In the genomic region with DNA sequence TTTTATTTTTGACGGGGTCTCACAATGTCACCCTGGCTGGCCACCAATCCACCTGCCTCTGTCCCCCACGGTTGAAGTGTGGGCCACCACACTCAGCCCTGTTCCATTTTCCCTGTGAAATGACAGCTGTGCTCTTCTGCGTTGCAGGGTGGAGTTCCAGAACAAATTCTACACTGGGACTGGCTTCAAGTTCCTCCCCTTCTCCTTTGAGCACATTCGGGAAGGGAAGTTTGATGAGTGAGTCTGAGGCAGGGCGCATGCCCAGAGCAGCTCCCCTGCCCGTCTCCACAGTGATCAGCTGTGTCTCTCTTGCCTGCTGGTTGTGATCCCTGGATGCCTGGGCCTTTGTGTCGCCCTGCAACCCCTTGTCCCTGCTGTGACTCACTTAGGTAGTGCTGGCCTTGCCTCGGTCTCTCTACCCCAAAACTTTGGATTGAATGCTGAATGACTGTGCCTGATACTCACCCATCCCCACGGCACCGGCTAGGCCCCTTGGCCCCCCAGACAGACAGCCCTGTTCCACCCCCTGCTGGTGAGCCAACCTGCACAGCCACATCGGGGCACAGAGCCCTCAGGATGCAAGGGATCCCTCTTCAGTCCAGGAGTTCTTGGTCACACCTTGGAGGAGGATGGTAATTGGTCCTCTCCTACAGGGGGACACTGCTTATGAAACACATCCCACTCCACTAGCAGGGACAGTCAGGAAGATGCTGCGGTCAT, we compare ENCODE assay signal across 8 mouse cellular contexts. TPM values are rescaled to one million over a fixed set of nuclear protein-coding genes. Genes with fewer than 3 reads are reported as not detected.
DNase-seq lines count a peak whose midpoint lies in the region; ATAC-seq and TF ChIP-seq lines count a peak whose summit lies in the region.

No protein-coding gene starts in this region.

- TF ChIP-seq CTCF in forebrain, postnatal 0 days (IDR thresholded peaks at IDR 0.05; ENCODE audit: low read depth), result no peak

- H3K4me3 ChIP-seq in midbrain, embryonic 14.5 days (replicated peaks; ENCODE audit: low read depth, low read length), result no peak overlapping the region
- no peak overlapping the region for H3K4me3 ChIP-seq in midbrain, embryonic 15.5 days
- H3K4me3 ChIP-seq in embryonic facial prominence, embryonic 13.5 days, result no peak overlapping the region
- no peak overlapping the region for H3K4me3 ChIP-seq in liver, embryonic 16.5 days (ENCODE audit: low read depth, low read length)
- H3K4me3 ChIP-seq in forebrain, postnatal 0 days (ENCODE audit: low read depth, low read length), result no peak overlapping the region
- no peak overlapping the region for H3K4me3 ChIP-seq in forebrain, embryonic 15.5 days

- no peaks in the 10 kb centered on the region for H3K27me3 ChIP-seq in midbrain, embryonic 14.5 days (ENCODE audit: control insufficient read depth, insufficient read depth, low read length)
- no peaks in the 10 kb centered on the region for H3K27me3 ChIP-seq in midbrain, embryonic 15.5 days (replicated peaks)
- no peaks in the 10 kb centered on the region for H3K27me3 ChIP-seq in embryonic facial prominence, embryonic 13.5 days
- no peaks in the 10 kb centered on the region for H3K27me3 ChIP-seq in liver, embryonic 16.5 days (ENCODE audit: control insufficient read depth, insufficient read depth, low read depth, low read length)
- H3K27me3 ChIP-seq in forebrain, postnatal 0 days (ENCODE audit: insufficient read depth, low read length), result no peaks in the 10 kb centered on the region
- no peaks in the 10 kb centered on the region for H3K27me3 ChIP-seq in forebrain, embryonic 15.5 days

- no peak overlapping the region for H3K9ac ChIP-seq in midbrain, embryonic 14.5 days (replicated peaks; ENCODE audit: low read length)
- no peak overlapping the region for H3K9ac ChIP-seq in midbrain, embryonic 15.5 days
- H3K9ac ChIP-seq in embryonic facial prominence, embryonic 13.5 days, result no peak overlapping the region
- H3K9ac ChIP-seq in liver, embryonic 16.5 days (ENCODE audit: low read depth, low read length), result no peak overlapping the region; the same call in 1 of the 2 replicates
- no peak overlapping the region for H3K9ac ChIP-seq in forebrain, postnatal 0 days
- no peak overlapping the region for H3K9ac ChIP-seq in forebrain, embryonic 15.5 days (replicated peaks)

- 78% methylated on average over 12 of the region's 12 CpGs for WGBS in midbrain, embryonic 14.5 days
- 78% methylated on average over 12 of the region's 12 CpGs for WGBS in midbrain, embryonic 15.5 days
- WGBS in embryonic facial prominence, embryonic 13.5 days, result 77% methylated on average over 12 of the region's 12 CpGs
- WGBS in liver, embryonic 16.5 days (ENCODE audit: insufficient replicate concordance), result 66% methylated on average over 12 of the region's 12 CpGs
- 73% methylated on average over 12 of the region's 12 CpGs for whole genome bisulfite sequencing in forebrain, postnatal 0 days
- WGBS in forebrain, embryonic 15.5 days, result 75% methylated on average over 12 of the region's 12 CpGs

- ATAC-seq in midbrain, embryonic 14.5 days (ENCODE audit: low FRiP score, low TSS enrichment), result no peak
- no peak for ATAC-seq in midbrain, embryonic 15.5 days (replicated peaks)
- ATAC-seq in embryonic facial prominence, embryonic 13.5 days (ENCODE audit: insufficient number of reproducible peaks, insufficient read depth, low FRiP score, low TSS enrichment, low read depth), result no peak
- ATAC-seq in liver, embryonic 16.5 days (ENCODE audit: low read depth), result no peak
- no peak for ATAC-seq in forebrain, postnatal 0 days
- ATAC-seq in forebrain, embryonic 15.5 days (replicated peaks), result no peak

- intact Hi-C loops in heart, postnatal 14 days (cut with DNase I), result loop anchor here (5.0 kb wide), 1 partner anchor 350 kb away; the partner anchor contains the start of genes Hspb9 and Kat2a

- no peaks in the 10 kb centered on the region for H3K4me1 ChIP-seq in midbrain, embryonic 14.5 days (ENCODE audit: control insufficient read depth, insufficient read depth, low read length)
- peaks cover 7% of the 10 kb centered on the region for H3K4me1 ChIP-seq in midbrain, embryonic 15.5 days
- H3K4me1 ChIP-seq in embryonic facial prominence, embryonic 13.5 days, result peaks cover 55% of the 10 kb centered on the region
- H3K4me1 ChIP-seq in liver, embryonic 16.5 days (ENCODE audit: control insufficient read depth, low read depth, low read length), result peaks cover 60% of the 10 kb centered on the region
- H3K4me1 ChIP-seq in forebrain, postnatal 0 days (ENCODE audit: insufficient read depth), result peaks cover 4% of the 10 kb centered on the region; the same call in 1 of the 2 replicates
- peaks cover 18% of the 10 kb centered on the region for H3K4me1 ChIP-seq in forebrain, embryonic 15.5 days

- H3K27ac ChIP-seq in midbrain, embryonic 14.5 days (replicated peaks; ENCODE audit: low read depth, low read length), result 0 out of 2 replicates have a peak overlapping the region, but pooled peaks have one; percentile 26
- no peak overlapping the region for H3K27ac ChIP-seq in midbrain, embryonic 15.5 days
- peak overlapping the region; percentile 48 for H3K27ac ChIP-seq in embryonic facial prominence, embryonic 13.5 days
- peak overlapping the region; percentile 100 for H3K27ac ChIP-seq in liver, embryonic 16.5 days (ENCODE audit: low read length)
- H3K27ac ChIP-seq in forebrain, postnatal 0 days (ENCODE audit: low read depth, low read length), result no peak overlapping the region
- no peak overlapping the region for H3K27ac ChIP-seq in forebrain, embryonic 15.5 days (replicated peaks)

- peaks cover 57% of the 10 kb centered on the region for H3K36me3 ChIP-seq in midbrain, embryonic 14.5 days (ENCODE audit: control insufficient read depth, insufficient read depth, low read length)
- H3K36me3 ChIP-seq in midbrain, embryonic 15.5 days (replicated peaks), result peaks cover 39% of the 10 kb centered on the region
- H3K36me3 ChIP-seq in embryonic facial prominence, embryonic 13.5 days, result peaks cover 17% of the 10 kb centered on the region
- H3K36me3 ChIP-seq in liver, embryonic 16.5 days (ENCODE audit: control insufficient read depth, insufficient read depth), result peaks cover 8% of the 10 kb centered on the region
- peaks cover 56% of the 10 kb centered on the region for H3K36me3 ChIP-seq in forebrain, postnatal 0 days (ENCODE audit: insufficient read depth)
- peaks cover 30% of the 10 kb centered on the region for H3K36me3 ChIP-seq in forebrain, embryonic 15.5 days

- H3K4me2 ChIP-seq in midbrain, embryonic 14.5 days (ENCODE audit: low read length), result no peak overlapping the region
- H3K4me2 ChIP-seq in midbrain, embryonic 15.5 days, result no peak overlapping the region
- H3K4me2 ChIP-seq in embryonic facial prominence, embryonic 13.5 days, result no peak overlapping the region
- no peak overlapping the region for H3K4me2 ChIP-seq in liver, embryonic 16.5 days (ENCODE audit: low read depth, low read length)
- no peak overlapping the region for H3K4me2 ChIP-seq in forebrain, postnatal 0 days (ENCODE audit: low read depth)
- no peak overlapping the region for H3K4me2 ChIP-seq in forebrain, embryonic 15.5 days (replicated peaks)

- DNase-seq in midbrain, embryonic 14.5 days, result no peak
- DNase-seq in heart, postnatal 14 days, result peak; percentile 66 to 73
- DNase-seq in forebrain, postnatal 0 days, result no peak
- DNase-seq in frontal cortex, postnatal 25 days (ENCODE audit: low spot score in 2 of 2), result no peak

- no peaks in the 10 kb centered on the region for H3K9me3 ChIP-seq in midbrain, embryonic 14.5 days (ENCODE audit: control insufficient read depth, low read length)
- no peaks in the 10 kb centered on the region for H3K9me3 ChIP-seq in midbrain, embryonic 15.5 days
- H3K9me3 ChIP-seq in embryonic facial prominence, embryonic 13.5 days, result no peaks in the 10 kb centered on the region
- H3K9me3 ChIP-seq in liver, embryonic 16.5 days (replicated peaks; ENCODE audit: control insufficient read depth, low read length), result no peaks in the 10 kb centered on the region
- H3K9me3 ChIP-seq in forebrain, postnatal 0 days (ENCODE audit: low read length), result no peaks in the 10 kb centered on the region
- H3K9me3 ChIP-seq in forebrain, embryonic 15.5 days, result no peaks in the 10 kb centered on the region

RNA-seq across cellular contexts. Expression of gene Naglu, which starts 7.5 kb away (rescaled TPM):
- polyA plus RNA-seq in midbrain, embryonic 14.5 days (2014; fragmentation: Nextera tagmentation; extraction: Ambion mirVana), result 9.5 and 9.8 TPM in 2 replicates
- polyA plus RNA-seq in midbrain, embryonic 15.5 days (2015; fragmentation: Nextera tagmentation; extraction: Ambion mirVana), result 13.7 and 15.5 TPM in 2 replicates
- 8.7 and 9.0 TPM in 2 replicates for polyA plus RNA-seq in embryonic facial prominence, embryonic 13.5 days (2015; fragmentation: Nextera tagmentation; extraction: Ambion mirVana)
- total RNA-seq in heart, postnatal 14 days (2021), result 10 to 100 TPM in 1 of 2 experiments, 1 to 10 TPM in 1; 7.2 to 10.1 TPM
- polyA plus RNA-seq in liver, embryonic 16.5 days (2015; fragmentation: Nextera tagmentation; extraction: Ambion mirVana), result 7.1 and 7.2 TPM in 2 replicates
- 11.3 and 14.9 TPM in 2 replicates for total RNA-seq in forebrain, postnatal 0 days (2014; rRNA removed)
- 11.6 and 12.6 TPM in 2 replicates for polyA plus RNA-seq in forebrain, postnatal 0 days (2015; fragmentation: Nextera tagmentation; extraction: Ambion mirVana)
- polyA plus RNA-seq in forebrain, embryonic 15.5 days (2015; fragmentation: Nextera tagmentation; extraction: Ambion mirVana), result 7.9 and 8.1 TPM in 2 replicates

RNA-seq across cellular contexts. Expression of gene Hsd17b1, which starts 15.9 kb away (rescaled TPM):
- polyA plus RNA-seq in midbrain, embryonic 14.5 days (2014; fragmentation: Nextera tagmentation; extraction: Ambion mirVana), result 0.16 and 0.43 TPM in 2 replicates
- 0.37 and 0.63 TPM in 2 replicates for polyA plus RNA-seq in midbrain, embryonic 15.5 days (2015; fragmentation: Nextera tagmentation; extraction: Ambion mirVana)
- polyA plus RNA-seq in embryonic facial prominence, embryonic 13.5 days (2015; fragmentation: Nextera tagmentation; extraction: Ambion mirVana), result 0.15 TPM in 1 of 2 replicates, not detected in the other
- under 1 TPM; 0.32 to 0.41 TPM for total RNA-seq in heart, postnatal 14 days (2021)
- 0.28 and 0.30 TPM in 2 replicates for polyA plus RNA-seq in liver, embryonic 16.5 days (2015; fragmentation: Nextera tagmentation; extraction: Ambion mirVana)
- 0.23 and 0.71 TPM in 2 replicates for total RNA-seq in forebrain, postnatal 0 days (2014; rRNA removed)
- polyA plus RNA-seq in forebrain, postnatal 0 days (2015; fragmentation: Nextera tagmentation; extraction: Ambion mirVana), result not detected in 2 replicates
- polyA plus RNA-seq in forebrain, embryonic 15.5 days (2015; fragmentation: Nextera tagmentation; extraction: Ambion mirVana), result 0.17 and 0.27 TPM in 2 replicates

RNA-seq across cellular contexts. Expression of gene Coasy, which starts 20.0 kb away (rescaled TPM):
- polyA plus RNA-seq in midbrain, embryonic 14.5 days (2014; fragmentation: Nextera tagmentation; extraction: Ambion mirVana), result 43.6 and 44.4 TPM in 2 replicates
- 43.3 and 47.1 TPM in 2 replicates for polyA plus RNA-seq in midbrain, embryonic 15.5 days (2015; fragmentation: Nextera tagmentation; extraction: Ambion mirVana)
- polyA plus RNA-seq in embryonic facial prominence, embryonic 13.5 days (2015; fragmentation: Nextera tagmentation; extraction: Ambion mirVana), result 40.8 and 43.8 TPM in 2 replicates
- total RNA-seq in heart, postnatal 14 days (2021), result 10 to 100 TPM; 16.8 to 21.4 TPM
- polyA plus RNA-seq in liver, embryonic 16.5 days (2015; fragmentation: Nextera tagmentation; extraction: Ambion mirVana), result 20.1 and 20.5 TPM in 2 replicates
- total RNA-seq in forebrain, postnatal 0 days (2014; rRNA removed), result 39.3 and 40.7 TPM in 2 replicates
- polyA plus RNA-seq in forebrain, postnatal 0 days (2015; fragmentation: Nextera tagmentation; extraction: Ambion mirVana), result 39.8 and 40.2 TPM in 2 replicates
- polyA plus RNA-seq in forebrain, embryonic 15.5 days (2015; fragmentation: Nextera tagmentation; extraction: Ambion mirVana), result 47.8 and 52.7 TPM in 2 replicates

RNA-seq across cellular contexts. Expression of gene Mlx, which starts 24.8 kb away (rescaled TPM):
- 92.9 and 100 TPM in 2 replicates for polyA plus RNA-seq in midbrain, embryonic 14.5 days (2014; fragmentation: Nextera tagmentation; extraction: Ambion mirVana)
- polyA plus RNA-seq in midbrain, embryonic 15.5 days (2015; fragmentation: Nextera tagmentation; extraction: Ambion mirVana), result 103 and 107 TPM in 2 replicates
- 46.8 and 50.9 TPM in 2 replicates for polyA plus RNA-seq in embryonic facial prominence, embryonic 13.5 days (2015; fragmentation: Nextera tagmentation; extraction: Ambion mirVana)
- 10 to 100 TPM; 17.4 to 17.6 TPM for total RNA-seq in heart, postnatal 14 days (2021)
- polyA plus RNA-seq in liver, embryonic 16.5 days (2015; fragmentation: Nextera tagmentation; extraction: Ambion mirVana), result 23.8 and 24.5 TPM in 2 replicates
- total RNA-seq in forebrain, postnatal 0 days (2014; rRNA removed), result 68.0 and 76.5 TPM in 2 replicates
- 78.0 and 82.4 TPM in 2 replicates for polyA plus RNA-seq in forebrain, postnatal 0 days (2015; fragmentation: Nextera tagmentation; extraction: Ambion mirVana)
- 92.9 and 96.5 TPM in 2 replicates for polyA plus RNA-seq in forebrain, embryonic 15.5 days (2015; fragmentation: Nextera tagmentation; extraction: Ambion mirVana)

RNA-seq across cellular contexts. Expression of gene Psmc3ip, which starts 32.9 kb away (rescaled TPM):
- 19.2 and 19.6 TPM in 2 replicates for polyA plus RNA-seq in midbrain, embryonic 14.5 days (2014; fragmentation: Nextera tagmentation; extraction: Ambion mirVana)
- 18.3 and 20.3 TPM in 2 replicates for polyA plus RNA-seq in midbrain, embryonic 15.5 days (2015; fragmentation: Nextera tagmentation; extraction: Ambion mirVana)
- polyA plus RNA-seq in embryonic facial prominence, embryonic 13.5 days (2015; fragmentation: Nextera tagmentation; extraction: Ambion mirVana), result 43.5 and 46.1 TPM in 2 replicates
- 1 to 10 TPM; 2.0 to 2.2 TPM for total RNA-seq in heart, postnatal 14 days (2021)
- polyA plus RNA-seq in liver, embryonic 16.5 days (2015; fragmentation: Nextera tagmentation; extraction: Ambion mirVana), result 11.7 and 11.8 TPM in 2 replicates
- 9.5 and 13.8 TPM in 2 replicates for total RNA-seq in forebrain, postnatal 0 days (2014; rRNA removed)
- 19.2 and 25.7 TPM in 2 replicates for polyA plus RNA-seq in forebrain, postnatal 0 days (2015; fragmentation: Nextera tagmentation; extraction: Ambion mirVana)
- polyA plus RNA-seq in forebrain, embryonic 15.5 days (2015; fragmentation: Nextera tagmentation; extraction: Ambion mirVana), result 40.5 and 45.0 TPM in 2 replicates

Comparison
In these comparisons a context has a peak if more than half of its experiments do, and no peak if none do; other contexts are left out.
1. H3K27ac ChIP-seq: peak in midbrain, embryonic 14.5 days (single experiment), embryonic facial prominence, embryonic 13.5 days (single experiment) and liver, embryonic 16.5 days (single experiment); none in midbrain, embryonic 15.5 days (single experiment), forebrain, postnatal 0 days (single experiment) and forebrain, embryonic 15.5 days (single experiment).
2. DNase-seq: peak in heart, postnatal 14 days (2 of 2); none in midbrain, embryonic 14.5 days (single experiment), forebrain, postnatal 0 days (single experiment) and frontal cortex, postnatal 25 days (0 of 2).